Mouse (Mus musculus) liver, embryonic 13.5 days (tissue): ENCODE measurements around the gene Gm17334. TPM values are rescaled to one million over a fixed set of nuclear protein-coding genes. Genes with fewer than 3 reads are reported as not detected.

Source experiments
- ATAC-seq: fragments of 200-750 bp; cut with Nextera tagmentation; 2 replicates; pipeline ENCODE4 v1.8.0; 2017; ENCODE audit warnings: low read depth, mild to moderate bottlenecking, moderate number of reproducible peaks, moderate library complexity
- DNase-seq: peaks from one replicate; pipeline ENCODE4 v3.0.0; 2022
- H3K27ac ChIP-seq: fragments of 300-500 bp; sonication (generic); 2 replicates; pipeline ENCODE4 v1.5.1; 2015; ENCODE audit warnings: moderate library complexity, mild to moderate bottlenecking, inconsistent platforms
- H3K27me3 ChIP-seq: fragments of 300-500 bp; sonication (generic); 2 replicates; pipeline ENCODE4 v1.6.1; 2015; ENCODE audit warnings: mild to moderate bottlenecking, inconsistent platforms
- H3K36me3 ChIP-seq: fragments of 300-500 bp; sonication (generic); 2 replicates; pipeline ENCODE4 v1.6.1; 2015; ENCODE audit warnings: mild to moderate bottlenecking, inconsistent platforms
- H3K4me1 ChIP-seq: fragments of 300-500 bp; sonication (generic); replicated peaks from 2 replicates; pipeline ENCODE4 v1.6.1; 2015; ENCODE audit warnings: inconsistent platforms
- H3K4me2 ChIP-seq: fragments of 300-500 bp; sonication (generic); 2 replicates; pipeline ENCODE4 v1.6.1; 2015; ENCODE audit warnings: inconsistent platforms, mild to moderate bottlenecking, moderate library complexity
- H3K4me3 ChIP-seq: fragments of 300-500 bp; sonication (generic); replicated peaks from 2 replicates; pipeline ENCODE4 v1.5.1; 2015; ENCODE audit warnings: mild to moderate bottlenecking, inconsistent platforms
- H3K9ac ChIP-seq: fragments of 300-500 bp; sonication (generic); 2 replicates; pipeline ENCODE4 v1.6.1; 2015; ENCODE audit warnings: mild to moderate bottlenecking, inconsistent platforms
- H3K9me3 ChIP-seq: fragments of 300-500 bp; sonication (generic); replicated peaks from 2 replicates; pipeline ENCODE4 v1.6.1; 2016; ENCODE audit warnings: inconsistent platforms
- WGBS: fragments of 180-500 bp; shearing (Covaris S2); methylation state at CpG from one replicate; pipeline ENCODE4 v1.1.7; 2015; ENCODE audit not compliant: insufficient replicate concordance; 5-methylcytosine and 5-hydroxymethylcytosine counted together
- polyA plus RNA-seq: library from polyadenylated mRNA; unstranded; fragments of >200 nt; fragmentation: Nextera tagmentation; extraction: Ambion mirVana; gene quantifications from 2 replicates; pipeline ENCODE4 v1.2.1, GENCODE M21; 2015

Gm17334 gene
- polyA plus RNA-seq, 1 experiment from 2014 or later = not detected

DNA sequence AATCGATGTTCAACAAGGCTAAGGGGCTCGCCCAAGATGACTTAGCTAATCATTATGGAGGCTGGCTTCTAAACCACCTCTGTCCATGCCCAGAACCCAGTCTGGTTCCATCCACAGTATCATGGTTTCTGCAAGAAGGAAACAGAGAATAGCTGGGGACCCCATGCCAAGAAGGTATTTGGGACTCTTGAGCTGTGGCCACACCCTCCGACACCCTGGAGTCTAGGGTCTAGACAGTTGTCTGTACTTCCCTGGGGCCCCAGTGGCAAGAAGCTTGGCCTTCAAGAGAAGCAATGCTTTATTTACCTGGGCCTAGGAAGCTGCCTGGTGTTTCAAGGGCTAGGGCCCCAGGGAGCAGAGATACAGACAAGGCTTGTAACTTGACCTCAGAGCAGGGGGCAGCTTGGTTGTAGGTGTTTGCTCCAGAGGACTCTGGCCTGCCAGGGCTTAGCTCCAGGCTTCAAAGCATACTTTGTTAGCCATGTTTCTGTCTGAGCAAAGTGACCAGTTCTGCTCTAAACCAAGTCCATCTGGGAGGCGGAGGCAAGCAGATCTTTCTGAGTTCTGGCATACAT, 8.3 kb upstream of the Gm17334 start:
- H3K9ac ChIP-seq = no peak overlapping the region
- no peaks in the 10 kb centered on the region for H3K9me3 ChIP-seq
- no peak overlapping the region for H3K4me3 ChIP-seq
- H3K36me3 ChIP-seq = peaks cover 7% of the 10 kb centered on the region
- no peak overlapping the region for H3K4me2 ChIP-seq
- no peak overlapping the region for H3K27ac ChIP-seq
- WGBS = 69% methylated on average over 4 of the region's 4 CpGs
- DNase-seq (no peak), ATAC-seq (no peak)
- peaks cover 36% of the 10 kb centered on the region for H3K4me1 ChIP-seq
- no peaks in the 10 kb centered on the region for H3K27me3 ChIP-seq

DNA sequence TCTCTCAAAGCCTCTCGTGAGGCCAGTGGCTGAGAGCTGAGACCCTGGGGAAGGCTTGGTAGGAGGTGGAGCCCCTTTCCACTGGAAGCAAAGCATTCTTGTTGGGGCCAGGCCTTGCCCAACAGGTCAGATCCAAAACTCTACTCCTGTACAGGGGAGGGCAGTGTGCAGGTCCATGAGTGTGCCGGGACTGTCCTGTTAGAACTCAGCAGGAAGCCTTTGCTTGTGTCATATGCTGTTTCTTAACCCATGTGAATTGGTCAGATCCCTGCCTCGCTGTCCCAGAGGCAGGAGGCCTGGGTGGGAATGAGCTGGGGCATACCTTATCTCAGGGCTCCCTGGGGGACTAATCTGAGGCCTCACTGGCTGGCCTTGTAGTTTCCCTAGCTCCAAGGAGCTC, 7.3 kb upstream of the Gm17334 start:
- H3K27ac ChIP-seq = no peak overlapping the region
- peaks cover 16% of the 10 kb centered on the region for H3K36me3 ChIP-seq
- H3K27me3 ChIP-seq = no peaks in the 10 kb centered on the region
- no peak overlapping the region for H3K4me2 ChIP-seq
- no peak for DNase-seq
- peaks cover 26% of the 10 kb centered on the region for H3K4me1 ChIP-seq
- H3K4me3 ChIP-seq = no peak overlapping the region
- H3K9ac ChIP-seq = no peak overlapping the region
- ATAC-seq = no peak
- WGBS = 60% methylated on average over 3 of the region's 3 CpGs
- H3K9me3 ChIP-seq = no peaks in the 10 kb centered on the region

DNA sequence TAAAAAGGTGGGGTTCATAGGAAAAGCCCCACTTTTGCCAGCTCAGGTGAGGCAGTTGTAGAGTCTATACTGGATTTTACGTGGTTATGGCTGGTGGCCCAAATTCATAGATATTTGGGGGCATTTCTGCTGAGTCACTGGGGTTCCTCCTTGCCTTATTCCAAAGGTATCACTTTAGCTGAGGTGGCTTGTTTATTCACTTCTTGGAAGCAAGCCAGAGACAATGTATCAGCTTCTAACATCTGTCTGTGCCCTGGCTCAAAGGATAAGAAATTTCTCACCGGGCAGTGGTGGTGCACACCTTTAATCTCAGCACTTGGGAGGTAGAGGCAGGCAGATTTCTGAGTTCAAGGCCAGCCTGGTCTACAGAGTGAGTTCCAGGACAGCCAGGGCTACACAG, 6.8 kb upstream of the Gm17334 start:
- Histone ChIP-seq H3K9ac (no peak overlapping the region), H3K27ac (no peak overlapping the region), H3K4me2 (no peak overlapping the region), H3K4me1 (peaks cover 26% of the 10 kb centered on the region), H3K36me3 (peaks cover 16% of the 10 kb centered on the region), H3K4me3 (no peak overlapping the region), H3K27me3 (no peaks in the 10 kb centered on the region), H3K9me3 (no peaks in the 10 kb centered on the region)
- WGBS = 27% methylated on average over 2 of the region's 2 CpGs
- ATAC-seq = no peak
- DNase-seq = no peak

DNA sequence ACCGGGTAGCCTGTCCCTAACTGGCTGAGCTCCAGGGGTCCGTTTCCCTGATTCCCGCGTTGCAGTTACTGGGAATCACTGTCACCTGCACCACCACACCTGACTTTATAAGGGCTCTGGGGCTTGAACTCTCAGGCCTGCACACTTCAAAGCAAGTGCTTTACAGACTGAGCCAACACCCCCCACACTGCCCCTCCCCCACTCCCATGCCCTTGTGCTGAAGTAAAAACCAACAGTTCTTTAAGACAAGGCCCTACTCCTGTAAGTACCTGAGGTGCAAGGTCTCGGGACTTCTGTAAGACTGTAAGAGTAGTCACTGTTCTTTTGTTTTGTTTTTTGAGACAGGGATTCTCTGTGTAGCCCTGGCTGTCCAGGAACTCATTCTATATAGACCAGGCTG, 5.5 kb upstream of the Gm17334 start:
- peaks cover 26% of the 10 kb centered on the region for H3K4me1 ChIP-seq
- DNase-seq (no peak), ATAC-seq (no peak)
- H3K27ac ChIP-seq = no peak overlapping the region
- WGBS = 69% methylated on average over 5 of the region's 5 CpGs
- no peaks in the 10 kb centered on the region for H3K27me3 ChIP-seq
- H3K4me2 ChIP-seq = no peak overlapping the region
- H3K4me3 ChIP-seq = no peak overlapping the region
- H3K9me3 ChIP-seq = no peaks in the 10 kb centered on the region
- H3K36me3 ChIP-seq = peaks cover 27% of the 10 kb centered on the region
- H3K9ac ChIP-seq = no peak overlapping the region

DNA sequence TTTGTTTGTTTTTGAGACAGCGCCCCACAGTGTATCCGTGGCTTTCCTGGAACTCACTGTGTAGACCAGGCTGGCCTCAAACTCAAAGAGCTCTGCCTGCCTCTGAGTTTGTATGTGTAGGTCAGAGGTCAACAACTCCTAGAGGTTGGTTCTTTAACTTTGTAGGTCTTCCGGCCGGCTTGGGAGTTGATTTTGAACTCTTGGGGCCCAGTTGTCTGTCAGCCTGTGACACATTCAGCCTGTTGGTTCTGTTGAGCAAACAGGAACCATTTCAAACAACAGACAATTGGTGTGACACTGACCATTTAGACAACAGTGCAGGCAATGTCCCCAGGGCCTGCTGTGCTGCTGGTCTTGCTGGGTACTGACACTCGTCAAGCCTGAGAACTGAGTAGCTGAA, 4.7 kb upstream of the Gm17334 start:
- H3K9me3 ChIP-seq = no peaks in the 10 kb centered on the region
- H3K27me3 ChIP-seq = no peaks in the 10 kb centered on the region
- H3K4me1 ChIP-seq = peaks cover 26% of the 10 kb centered on the region
- ATAC-seq (no peak), DNase-seq (no peak)
- no peak overlapping the region for H3K27ac ChIP-seq
- H3K36me3 ChIP-seq = peaks cover 27% of the 10 kb centered on the region
- no peak overlapping the region for H3K9ac ChIP-seq
- WGBS = 66% methylated on average over 5 of the region's 5 CpGs
- no peak overlapping the region for H3K4me3 ChIP-seq
- no peak overlapping the region for H3K4me2 ChIP-seq

DNA sequence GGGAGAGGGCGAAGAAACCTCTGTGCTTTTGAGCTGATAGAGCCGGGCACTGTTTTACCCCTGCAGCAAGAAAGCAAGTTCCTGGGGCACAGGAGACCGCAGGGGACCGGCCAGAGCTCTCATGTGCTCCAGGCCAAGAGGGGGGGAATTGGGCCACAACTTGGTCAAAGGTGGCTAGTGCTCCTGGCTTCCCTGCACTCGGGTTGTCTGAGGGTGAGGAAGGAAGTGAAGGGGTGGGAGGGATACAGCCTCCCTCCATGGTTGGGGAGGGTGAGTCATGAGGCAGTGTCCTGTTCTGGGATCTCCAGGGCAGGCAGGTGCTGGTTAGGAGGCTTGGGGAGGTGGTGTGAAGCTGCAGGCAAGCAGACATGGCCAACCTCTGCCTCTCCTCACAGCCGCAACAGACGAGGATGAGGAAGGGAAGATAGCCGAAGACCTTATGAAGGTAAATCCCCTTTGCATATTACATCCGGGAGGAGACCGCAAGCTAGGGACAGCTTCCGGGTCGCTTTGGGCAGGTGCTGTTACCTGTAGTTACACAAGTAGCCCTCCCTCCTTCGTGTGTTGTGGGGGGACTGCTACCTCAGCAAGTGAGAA, 1.8 kb upstream of the Gm17334 start:
- Histone ChIP-seq H3K27me3 (peaks cover 21% of the 10 kb centered on the region), H3K36me3 (peaks cover 31% of the 10 kb centered on the region), H3K9me3 (no peaks in the 10 kb centered on the region), H3K27ac (no peak overlapping the region), H3K9ac (no peak overlapping the region), H3K4me2 (no peak overlapping the region), H3K4me1 (peaks cover 32% of the 10 kb centered on the region), H3K4me3 (no peak overlapping the region)
- DNase-seq = no peak
- 67% methylated on average over 13 of the region's 13 CpGs for WGBS
- no peak for ATAC-seq

DNA sequence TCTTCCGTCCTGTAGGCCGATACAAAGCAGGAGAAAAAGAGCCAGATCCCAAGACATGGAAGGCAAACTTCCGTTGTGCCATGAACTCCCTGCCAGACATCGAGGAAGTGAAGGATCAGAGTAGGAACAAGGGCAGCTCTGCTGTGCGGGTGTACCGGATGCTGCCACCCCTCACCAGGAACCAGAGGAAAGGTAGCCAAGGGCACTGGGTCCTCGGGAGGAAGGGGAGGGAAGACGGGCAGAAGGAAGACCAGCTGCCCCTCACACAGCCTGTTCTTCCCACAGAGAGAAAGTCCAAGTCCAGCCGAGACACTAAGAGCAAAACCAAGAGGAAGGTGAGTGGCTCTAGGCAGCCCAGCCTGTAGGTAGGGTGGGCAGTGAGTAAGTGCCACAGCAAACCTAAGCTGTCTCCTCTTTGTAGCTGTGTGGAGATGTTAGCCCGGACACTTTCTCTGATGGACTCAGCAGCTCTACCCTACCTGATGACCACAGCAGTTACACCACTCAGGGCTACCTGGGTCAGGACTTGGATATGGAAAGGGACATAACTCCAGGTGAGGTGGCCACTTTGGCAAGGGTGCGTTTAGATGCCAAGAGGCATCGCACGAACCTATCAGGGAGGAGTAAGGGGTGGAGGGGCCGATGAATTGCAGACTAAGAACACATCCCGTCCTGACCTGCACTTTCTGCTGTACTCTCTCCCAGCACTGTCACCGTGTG, 814 bp upstream of the Gm17334 start:
- no peak for ATAC-seq
- Histone ChIP-seq H3K27ac (no peak overlapping the region), H3K9me3 (no peaks in the 10 kb centered on the region), H3K27me3 (peaks cover 31% of the 10 kb centered on the region), H3K4me2 (no peak overlapping the region), H3K36me3 (peaks cover 31% of the 10 kb centered on the region), H3K4me3 (no peak overlapping the region), H3K4me1 (peaks cover 31% of the 10 kb centered on the region), H3K9ac (no peak overlapping the region)
- DNase-seq = no peak
- 73% methylated on average over 16 of the region's 16 CpGs for WGBS

DNA sequence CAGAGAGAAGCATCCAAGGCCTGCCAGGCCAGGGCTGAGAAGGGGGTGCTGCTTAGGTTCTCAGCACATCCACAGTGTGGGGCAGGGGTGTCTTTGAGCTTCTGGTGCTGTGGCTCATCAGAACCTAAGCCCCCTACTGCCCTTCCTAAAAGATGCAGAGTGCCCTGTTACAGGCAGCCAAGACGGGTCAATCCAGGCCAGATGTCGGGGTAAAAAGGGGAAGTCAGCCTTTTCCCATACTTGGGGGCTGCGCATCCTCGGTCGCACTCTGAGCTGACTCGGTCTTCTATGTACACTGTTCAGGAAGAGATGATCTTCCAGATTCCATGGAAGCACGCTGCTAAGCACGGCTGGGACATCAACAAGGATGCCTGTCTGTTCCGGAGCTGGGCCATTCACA, 451 bp downstream of the Gm17334 start:
- Histone ChIP-seq H3K27ac (no peak overlapping the region), H3K4me3 (no peak overlapping the region), H3K9me3 (no peaks in the 10 kb centered on the region), H3K4me2 (no peak overlapping the region), H3K4me1 (peaks cover 26% of the 10 kb centered on the region), H3K27me3 (peaks cover 39% of the 10 kb centered on the region), H3K9ac (no peak overlapping the region), H3K36me3 (peaks cover 31% of the 10 kb centered on the region)
- DNase-seq = no peak
- 44% methylated on average over 9 of the region's 9 CpGs for WGBS
- ATAC-seq = no peak

DNA sequence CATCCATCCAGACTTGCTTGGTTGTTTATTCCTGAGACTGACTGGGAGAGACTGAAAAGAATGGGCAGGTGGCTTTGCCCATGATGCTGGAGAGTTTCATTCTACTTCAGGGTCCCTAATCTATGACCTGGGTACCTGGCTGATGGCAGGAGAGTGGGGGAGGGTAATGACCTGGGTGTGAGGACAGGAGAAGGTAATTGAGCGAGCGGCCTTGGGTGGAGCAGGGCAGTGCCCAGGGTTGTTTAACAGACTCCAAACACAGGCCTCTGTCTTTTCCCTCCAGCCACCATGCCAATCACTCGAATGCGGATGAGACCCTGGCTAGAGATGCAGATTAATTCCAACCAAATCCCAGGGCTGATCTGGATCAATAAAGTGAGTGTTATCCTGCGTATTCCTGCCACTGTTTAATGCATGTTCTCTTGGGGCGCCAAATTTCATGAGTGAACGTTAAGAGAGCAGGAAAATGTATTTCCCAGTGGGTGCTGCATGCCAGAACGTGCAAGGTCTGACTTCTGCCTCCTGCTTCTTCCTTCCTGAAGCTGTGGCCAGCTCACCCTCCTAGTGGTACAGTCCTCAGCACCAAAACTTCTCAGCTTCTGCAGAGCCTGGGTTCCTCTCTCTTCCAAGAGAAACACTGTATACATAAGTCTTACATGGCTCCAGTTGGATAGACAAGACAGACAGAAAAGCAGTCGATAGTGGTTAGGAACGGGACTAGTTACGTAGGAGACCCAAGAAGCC, 1.8 kb downstream of the Gm17334 start:
- peak overlapping the region; percentile 88 for H3K4me2 ChIP-seq
- H3K9me3 ChIP-seq = no peaks in the 10 kb centered on the region
- 66% methylated on average over 11 of the region's 11 CpGs for WGBS
- DNase-seq (no peak), ATAC-seq (no peak)
- H3K9ac ChIP-seq = peak overlapping the region; percentile 66
- H3K4me1 ChIP-seq = peaks cover 26% of the 10 kb centered on the region
- no peak overlapping the region for H3K27ac ChIP-seq
- H3K27me3 ChIP-seq = peaks cover 43% of the 10 kb centered on the region
- H3K4me3 ChIP-seq = peak overlapping the region; percentile 68
- peaks cover 23% of the 10 kb centered on the region for H3K36me3 ChIP-seq

DNA sequence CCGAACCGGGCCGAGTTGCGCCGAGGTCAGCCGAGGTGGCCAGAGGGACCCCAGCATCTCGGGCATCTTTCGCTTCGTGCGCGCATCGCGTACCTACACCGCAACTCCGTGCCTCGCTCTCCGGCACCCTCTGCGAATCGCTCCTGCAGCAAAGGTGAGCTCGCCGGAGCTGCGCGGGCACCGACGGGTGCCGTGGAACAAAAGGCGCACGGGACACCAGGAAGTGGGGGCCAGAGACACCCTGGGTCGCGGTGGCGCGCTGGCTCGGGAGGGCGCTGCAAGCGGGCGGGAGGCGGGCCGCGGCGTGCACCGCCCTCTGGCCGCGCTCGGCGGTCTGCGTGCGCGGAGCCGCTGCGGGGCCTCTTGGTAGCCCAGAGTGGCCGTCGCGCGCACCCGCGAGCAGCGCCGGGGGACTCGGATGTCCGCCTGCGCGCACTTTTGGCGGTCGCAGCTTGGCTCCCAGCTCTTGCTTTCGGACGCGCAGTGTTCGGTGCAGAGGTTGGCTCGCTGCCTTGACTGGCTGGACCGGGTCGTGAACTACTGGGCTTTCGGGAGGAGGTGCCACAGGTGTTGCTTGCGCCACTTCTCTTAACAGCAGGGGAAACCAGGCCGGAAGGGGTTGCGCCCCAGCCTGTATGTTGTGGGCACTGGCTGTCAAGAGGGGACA, 2.7 kb downstream of the Gm17334 start:
- Histone ChIP-seq H3K27me3 (peaks cover 43% of the 10 kb centered on the region), H3K4me1 (peaks cover 29% of the 10 kb centered on the region), H3K9ac (peak overlapping the region; percentile 66), H3K27ac (peak overlapping the region; percentile 63), H3K9me3 (no peaks in the 10 kb centered on the region), H3K4me3 (peak overlapping the region; percentile 68), H3K4me2 (peak overlapping the region; percentile 88), H3K36me3 (peaks cover 15% of the 10 kb centered on the region)
- DNase-seq (no peak), ATAC-seq (peak; percentile 68)
- WGBS = under 1% methylated on average over 74 of the region's 75 CpGs

DNA sequence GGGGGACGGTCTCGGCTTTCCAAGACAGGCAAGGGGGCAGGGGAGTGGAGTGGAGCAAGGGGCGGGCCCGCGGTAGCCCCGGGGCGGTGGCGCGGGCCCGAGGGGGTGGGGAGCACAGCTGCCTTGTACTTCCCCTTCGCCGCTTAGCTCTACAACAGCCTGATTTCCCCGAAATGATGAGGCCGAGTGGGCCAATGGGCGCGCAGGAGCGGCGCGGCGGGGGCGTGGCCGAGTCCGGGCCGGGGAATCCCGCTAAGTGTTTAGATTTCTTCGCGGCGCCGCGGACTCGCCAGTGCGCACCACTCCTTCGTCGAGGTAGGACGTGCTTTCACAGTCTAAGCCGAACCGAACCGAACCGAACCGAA, 3.2 kb downstream of the Gm17334 start, which contains the start of gene Irf1:
TSS of gene Irf1 (plus strand) at position 255 of the 365 bp plus-strand sequence.
- H3K4me2 ChIP-seq = peak within 1 kb of the TSS; percentile 88
- no peaks in the 10 kb centered on the region for H3K9me3 ChIP-seq
- peak within 1 kb of the TSS; percentile 66 for H3K9ac ChIP-seq
- peak within 1 kb of the TSS; percentile 68 for H3K4me3 ChIP-seq
- ATAC-seq (peak; percentile 82), DNase-seq (peak; percentile 74)
- H3K27ac ChIP-seq = peak within 1 kb of the TSS; percentile 63
- peaks cover 15% of the 10 kb centered on the region for H3K36me3 ChIP-seq
- under 1% methylated on average over 40 of the region's 40 CpGs for WGBS
- H3K27me3 ChIP-seq = peaks cover 43% of the 10 kb centered on the region
- H3K4me1 ChIP-seq = peaks cover 30% of the 10 kb centered on the region
